Mouse (Mus musculus) heart, adult 2 months (tissue): ENCODE data around the gene Angptl4. TPM values are rescaled to one million over a fixed set of nuclear protein-coding genes. Genes with fewer than 3 reads are reported as not detected.
A peak's percentile ranks its signal among the peaks of the same experiment; 100 is the strongest.

Experiments used
- DNase-seq, 2 experiments: peaks; one replicate each; pipeline ENCODE4 v3.0.0; 2021
- H3K27ac ChIP-seq: fragments of 200-600 bp; 2 replicates; pipeline ENCODE4 v1.8.1; 2022
- H3K27me3 ChIP-seq: fragments of 200-500 bp; 2 replicates; pipeline ENCODE4 v1.6.1; 2012; ENCODE audit warnings: mild to moderate bottlenecking, low read length, inconsistent platforms, mixed read lengths; ENCODE audit not compliant: control insufficient read depth, insufficient read depth
- H3K36me3 ChIP-seq: fragments of 200-500 bp; 2 replicates; pipeline ENCODE4 v1.6.1; 2012; ENCODE audit warnings: low read length, inconsistent platforms; ENCODE audit not compliant: control insufficient read depth, insufficient read depth
- H3K4me1 ChIP-seq: fragments of 200-500 bp; 2 replicates; pipeline ENCODE4 v1.6.1; 2011; ENCODE audit warnings: low read length; ENCODE audit not compliant: control insufficient read depth, insufficient read depth
- H3K4me3 ChIP-seq: fragments of 200-600 bp; 2 replicates; pipeline ENCODE4 v1.8.1; 2022
- H3K79me2 ChIP-seq: fragments of 200-500 bp; replicated peaks from 2 replicates; pipeline ENCODE4 v1.6.1; 2012; ENCODE audit warnings: mild to moderate bottlenecking, inconsistent platforms, low read length, moderate library complexity, mixed read lengths; ENCODE audit not compliant: control insufficient read depth, insufficient read depth
- H3K9ac ChIP-seq: fragments of 200-500 bp; 2 replicates; pipeline ENCODE4 v1.6.1; 2012; ENCODE audit warnings: low read depth, mild to moderate bottlenecking, control low read depth, inconsistent platforms, low read length, mixed read lengths
- CTCF ChIP-seq: fragments of 200-600 bp; IDR thresholded peaks from 2 replicates; pipeline ENCODE4 v1.8.1; 2022; ENCODE audit warnings: antibody characterized with exemption, mild to moderate bottlenecking, moderate library complexity
- EP300 ChIP-seq: fragments of 200-500 bp; IDR thresholded peaks from 2 replicates; pipeline ENCODE4 v1.6.1; 2011; ENCODE audit warnings: low read depth, low read length, control low read depth; ENCODE audit not compliant: insufficient read depth
- POLR2A ChIP-seq: fragments of 200-500 bp; IDR thresholded peaks from 2 replicates; pipeline ENCODE4 v1.6.1; 2011; ENCODE audit warnings: mild to moderate bottlenecking, low read depth, low read length, control low read depth; ENCODE audit not compliant: insufficient read depth
- WGBS: fragments of 180-500 bp; shearing (Covaris S2); methylation state at CpG from one replicate; pipeline ENCODE4 v1.1.7; 2018; 5-methylcytosine and 5-hydroxymethylcytosine counted together
- intact Hi-C: fragments of 180-260 bp; cut with DNase I; formaldehyde crosslinking; loops from one replicate; pipeline ENCODE4 v1.15.1; 2025
- polyA plus RNA-seq: library from polyadenylated mRNA; depleted of rRNA; stranded (reverse); fragments of >200 nt; gene quantifications from 2 replicates; pipeline ENCODE4 v1.2.3, GENCODE M21; 2012
- total RNA-seq, 2 experiments: library from RNA; stranded (reverse); gene quantifications; 2 replicates each; pipeline ENCODE4 v1.2.3; 2021

Angptl4 gene
- total and polyA plus RNA-seq, 3 experiments, result 4.7 to 18.9 (median 7.2) TPM

GRCm38 (mm10) chr17:33808192-33808591 is 26.6 kb upstream of the Angptl4 start:
- no peak overlapping the region for H3K27ac ChIP-seq
- intact Hi-C loops, result no loop called here
- no peak for DNase-seq
- no peak overlapping the region for H3K9ac ChIP-seq
- no peaks in the 10 kb centered on the region for H3K36me3 ChIP-seq
- H3K27me3 ChIP-seq, result no peaks in the 10 kb centered on the region
- 38% methylated on average over 10 of the region's 10 CpGs for WGBS
- no peaks in the 10 kb centered on the region; the same call in 1 of the 2 replicates for H3K4me1 ChIP-seq
- H3K79me2 ChIP-seq, result no peaks in the 10 kb centered on the region
- H3K4me3 ChIP-seq, result no peak overlapping the region
- TF ChIP-seq POLR2A (no peak), EP300 (no peak), CTCF (no peak)

- Histone ChIP-seq H3K4me3 (no peak overlapping the region), H3K27me3 (no peaks in the 10 kb centered on the region), H3K9ac (no peak overlapping the region), H3K4me1 (no peaks in the 10 kb centered on the region; the same call in 1 of the 2 replicates), H3K36me3 (no peaks in the 10 kb centered on the region), H3K27ac (no peak overlapping the region), H3K79me2 (no peaks in the 10 kb centered on the region)
- 56% methylated on average over 8 of the region's 9 CpGs for WGBS
- TF ChIP-seq POLR2A (no peak), EP300 (no peak), CTCF (no peak)
- intact Hi-C loops, result no loop called here
- no peak for DNase-seq
Measured at GRCm38 (mm10) chr17:33807181-33807888, 25.7 kb upstream of the Angptl4 start.

GRCm38 (mm10) chr17:33804745-33805144 is 23.1 kb upstream of the Angptl4 start:
- DNase-seq, result no peak
- Histone ChIP-seq H3K4me1 (no peaks in the 10 kb centered on the region; the same call in 1 of the 2 replicates), H3K27ac (no peak overlapping the region), H3K79me2 (no peaks in the 10 kb centered on the region), H3K36me3 (no peaks in the 10 kb centered on the region), H3K4me3 (no peak overlapping the region), H3K9ac (no peak overlapping the region), H3K27me3 (no peaks in the 10 kb centered on the region)
- whole genome bisulfite sequencing, result 20% methylated on average over 1 of the region's 1 CpGs
- intact Hi-C loops, result loop anchor here (5.0 kb wide), 1 partner anchor 367 kb away; no protein-coding TSS in a partner anchor
- no peak for TF ChIP-seq EP300

DNA sequence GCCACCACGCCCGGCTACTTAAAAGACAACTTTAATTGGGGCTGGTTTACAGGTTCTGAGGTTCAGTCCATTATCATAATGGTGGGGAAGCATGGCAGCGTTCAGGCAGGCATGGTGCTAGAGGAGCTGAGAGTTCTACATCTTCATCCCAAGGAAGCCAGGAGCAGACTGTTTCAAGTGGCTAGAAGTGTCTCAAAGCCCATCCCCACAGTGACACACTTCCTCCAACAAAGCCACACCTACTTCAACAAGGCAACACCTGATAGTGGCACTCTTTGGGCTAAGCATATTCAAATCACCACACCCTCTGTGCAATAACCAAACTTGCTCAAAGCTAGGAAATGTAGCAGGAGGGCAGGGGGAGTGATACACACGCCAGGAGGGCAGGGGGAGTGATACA is 22.6 kb upstream of the Angptl4 start:
- H3K9ac ChIP-seq, result no peak overlapping the region
- 63% methylated on average over 4 of the region's 4 CpGs for WGBS
- H3K4me3 ChIP-seq, result no peak overlapping the region
- DNase-seq, result no peak
- H3K36me3 ChIP-seq, result no peaks in the 10 kb centered on the region
- H3K27me3 ChIP-seq, result no peaks in the 10 kb centered on the region
- TF ChIP-seq CTCF, result no peak
- TF ChIP-seq EP300, result no peak
- TF ChIP-seq POLR2A, result no peak
- no peaks in the 10 kb centered on the region for H3K79me2 ChIP-seq
- H3K4me1 ChIP-seq, result no peaks in the 10 kb centered on the region; the same call in 1 of the 2 replicates
- intact Hi-C loops, result loop anchor here (5.0 kb wide), 1 partner anchor 367 kb away; no protein-coding TSS in a partner anchor
- no peak overlapping the region for H3K27ac ChIP-seq

DNA sequence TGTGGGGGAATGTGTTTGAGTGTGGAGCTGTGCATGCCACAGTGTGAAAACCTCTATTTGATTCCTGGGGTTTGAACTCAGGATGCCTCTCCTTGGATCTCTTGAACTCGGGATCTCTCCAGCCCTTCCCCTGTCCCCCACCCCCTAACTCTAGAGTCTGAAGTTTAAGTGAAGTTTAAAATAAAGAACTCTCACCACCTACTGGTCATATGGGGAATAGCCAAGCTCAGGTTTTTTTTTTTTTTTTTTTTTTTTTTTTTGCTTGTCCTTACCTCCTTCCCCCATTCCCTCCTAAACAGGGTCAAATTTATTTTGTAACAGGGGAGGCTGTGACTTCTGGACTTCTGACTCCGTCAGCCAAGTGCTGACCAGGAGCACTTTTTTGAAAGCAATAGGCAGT is 20.6 kb upstream of the Angptl4 start:
- Histone ChIP-seq H3K27me3 (no peaks in the 10 kb centered on the region), H3K79me2 (no peaks in the 10 kb centered on the region), H3K27ac (no peak overlapping the region), H3K4me3 (no peak overlapping the region), H3K36me3 (no peaks in the 10 kb centered on the region), H3K9ac (no peak overlapping the region), H3K4me1 (no peaks in the 10 kb centered on the region; the same call in 1 of the 2 replicates)
- WGBS, result 1% methylated on average over 2 of the region's 2 CpGs
- no peak for DNase-seq
- TF ChIP-seq POLR2A (no peak), CTCF (peak; percentile 73)
- intact Hi-C loops, result loop anchor here (1.0 to 5.0 kb wide), 2 partner anchors 56 to 365 kb away; no protein-coding TSS in a partner anchor

- Histone ChIP-seq H3K36me3 (0 out of 2 replicates have a peak, but pooled peaks cover 1% of the 10 kb centered on the region), H3K27ac (no peak overlapping the region), H3K27me3 (no peaks in the 10 kb centered on the region), H3K4me1 (peaks cover 1% of the 10 kb centered on the region; the same call in 1 of the 2 replicates), H3K4me3 (no peak overlapping the region), H3K79me2 (no peaks in the 10 kb centered on the region), H3K9ac (no peak overlapping the region)
- intact Hi-C loops, result no loop called here
- DNase-seq, result no peak
- TF ChIP-seq EP300 (no peak), CTCF (no peak), POLR2A (no peak)
- WGBS, result 40% methylated on average over 1 of the region's 1 CpGs
Measured at GRCm38 (mm10) chr17:33799277-33799676, 17.6 kb upstream of the Angptl4 start.
